Mouse (Mus musculus) forebrain, embryonic 12.5 days (tissue): Measurements from ENCODE around the gene Gm4792. TPM values are rescaled to one million over a fixed set of nuclear protein-coding genes. Genes with fewer than 3 reads are reported as not detected.

Experiments used
- ATAC-seq: fragments of 200-750 bp; cut with Nextera tagmentation; 2 replicates; pipeline ENCODE4 v1.8.0; 2017; ENCODE audit warnings: moderate TSS enrichment; ENCODE audit not compliant: low FRiP score
- H3K27ac ChIP-seq: fragments of 300-500 bp; sonication (generic); 2 replicates; pipeline ENCODE4 v1.5.1; 2016; ENCODE audit warnings: mild to moderate bottlenecking
- H3K27me3 ChIP-seq: fragments of 300-500 bp; sonication (generic); 2 replicates; pipeline ENCODE4 v1.6.1; 2016; ENCODE audit warnings: mild to moderate bottlenecking
- H3K36me3 ChIP-seq: fragments of 300-500 bp; sonication (generic); replicated peaks from 2 replicates; pipeline ENCODE4 v1.6.1; 2016; ENCODE audit warnings: mild to moderate bottlenecking
- H3K4me1 ChIP-seq: fragments of 300-500 bp; sonication (generic); 2 replicates; pipeline ENCODE4 v1.6.1; 2016
- H3K4me2 ChIP-seq: fragments of 300-500 bp; sonication (generic); 2 replicates; pipeline ENCODE4 v1.6.1; 2016; ENCODE audit warnings: mild to moderate bottlenecking, moderate library complexity
- H3K4me3 ChIP-seq: fragments of 300-500 bp; sonication (generic); replicated peaks from 2 replicates; pipeline ENCODE4 v1.5.1; 2016; ENCODE audit warnings: mild to moderate bottlenecking
- H3K9ac ChIP-seq: fragments of 300-500 bp; sonication (generic); 2 replicates; pipeline ENCODE4 v1.6.1; 2016; ENCODE audit warnings: mild to moderate bottlenecking
- H3K9me3 ChIP-seq: fragments of 300-500 bp; sonication (generic); 2 replicates; pipeline ENCODE4 v1.6.1; 2016
- WGBS: fragments of 180-500 bp; shearing (Covaris S2); methylation state at CpG from one replicate; pipeline ENCODE4 v1.1.7; 2016; 5-methylcytosine and 5-hydroxymethylcytosine counted together
- polyA plus RNA-seq: library from polyadenylated mRNA; unstranded; fragments of >200 nt; fragmentation: Nextera tagmentation; extraction: Ambion mirVana; gene quantifications from 2 replicates; pipeline ENCODE4 v1.2.1, GENCODE M21; 2016

Gm4792 gene
- polyA plus RNA-seq, 1 experiment from 2014 or later, result not detected

GRCm38 (mm10) chr10:94254766-94255165 is 43.7 kb downstream of the Gm4792 start:
- ATAC-seq, result no peak
- no peak overlapping the region for H3K4me2 ChIP-seq
- H3K36me3 ChIP-seq, result no peaks in the 10 kb centered on the region
- H3K4me1 ChIP-seq, result peaks cover 5% of the 10 kb centered on the region
- H3K9ac ChIP-seq, result no peak overlapping the region
- WGBS, result 82% methylated on average over 3 of the region's 3 CpGs
- H3K27ac ChIP-seq, result no peak overlapping the region
- H3K9me3 ChIP-seq, result no peaks in the 10 kb centered on the region
- H3K4me3 ChIP-seq, result no peak overlapping the region
- H3K27me3 ChIP-seq, result no peaks in the 10 kb centered on the region

- Histone ChIP-seq H3K4me1 (peaks cover 11% of the 10 kb centered on the region), H3K36me3 (no peaks in the 10 kb centered on the region), H3K4me3 (no peak overlapping the region), H3K27ac (no peak overlapping the region), H3K9ac (no peak overlapping the region), H3K9me3 (no peaks in the 10 kb centered on the region), H3K4me2 (no peak overlapping the region), H3K27me3 (no peaks in the 10 kb centered on the region)
- 80% methylated on average over 17 of the region's 17 CpGs for WGBS
- ATAC-seq, result no peak
Observed at GRCm38 (mm10) chr10:94253260-94253807, 45.2 kb downstream of the Gm4792 start.

GRCm38 (mm10) chr10:94249575-94250456 is 48.7 kb downstream of the Gm4792 start:
- Histone ChIP-seq H3K9ac (no peak overlapping the region), H3K36me3 (no peaks in the 10 kb centered on the region), H3K9me3 (no peaks in the 10 kb centered on the region), H3K4me3 (no peak overlapping the region), H3K27ac (peak overlapping the region; percentile 56), H3K4me2 (peak overlapping the region; percentile 21), H3K27me3 (no peaks in the 10 kb centered on the region), H3K4me1 (peaks cover 11% of the 10 kb centered on the region)
- WGBS, result 48% methylated on average over 22 of the region's 22 CpGs
- peak; percentile 92 for ATAC-seq

DNA sequence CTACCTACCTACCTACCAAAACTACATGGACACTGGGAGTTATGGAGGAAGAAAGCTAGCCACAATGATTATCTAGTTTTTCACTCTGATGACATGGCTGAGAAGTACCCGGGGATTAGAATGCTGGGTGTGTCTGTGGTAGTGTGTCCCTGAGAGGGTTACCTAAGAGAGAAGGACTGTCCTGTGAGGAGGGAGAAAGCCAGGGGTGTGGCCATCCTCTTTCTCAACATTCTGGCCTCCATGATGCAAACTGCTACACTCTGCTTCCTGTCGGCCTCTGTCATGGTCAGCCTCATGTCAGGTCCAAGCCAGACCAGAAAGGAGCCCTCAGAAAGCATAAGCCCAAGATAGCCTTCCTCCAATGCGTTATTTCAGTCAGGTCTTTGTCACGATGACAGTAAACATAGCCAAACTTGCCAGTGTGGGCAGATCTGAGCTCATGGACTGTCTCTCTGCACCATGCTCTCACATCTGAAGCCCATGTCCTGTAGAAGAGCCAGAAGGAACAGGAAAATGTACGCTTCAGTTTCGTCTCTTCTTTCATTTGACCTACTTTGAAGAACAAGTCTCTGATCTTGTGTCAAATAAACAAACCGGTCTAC is 50.7 kb downstream of the Gm4792 start:
- Histone ChIP-seq H3K4me3 (no peak overlapping the region), H3K4me2 (no peak overlapping the region), H3K27ac (no peak overlapping the region), H3K4me1 (peaks cover 11% of the 10 kb centered on the region), H3K36me3 (no peaks in the 10 kb centered on the region), H3K9me3 (no peaks in the 10 kb centered on the region), H3K9ac (no peak overlapping the region), H3K27me3 (no peaks in the 10 kb centered on the region)
- no peak for ATAC-seq
- WGBS, result 96% methylated on average over 7 of the region's 7 CpGs

Other genes starting within 250 kb of the Gm4792 start
- gene Nr2c1, start 150.7 kb downstream of the Gm4792 start, polyA plus RNA-seq, result 11.9 and 12.1 TPM in 2 replicates
- gene Ndufa12, start 100.0 kb downstream of the Gm4792 start, polyA plus RNA-seq, result 445 and 465 TPM in 2 replicates
- 5.2 and 5.3 TPM in 2 replicates for gene Tmcc3, start 13.2 kb upstream of the Gm4792 start, polyA plus RNA-seq